Mouse (Mus musculus) intestine, embryonic 16.5 days (tissue): Measurements from ENCODE around the gene Uchl5. TPM values are rescaled to one million over a fixed set of nuclear protein-coding genes. Genes with fewer than 3 reads are reported as not detected.

Experiments used
- ATAC-seq: fragments of 200-750 bp; cut with Nextera tagmentation; 2 replicates; pipeline ENCODE4 v1.8.0; 2017; ENCODE audit warnings: moderate TSS enrichment, moderate library complexity
- H3K27ac ChIP-seq: fragments of 300-500 bp; sonication (generic); 2 replicates; pipeline ENCODE4 v1.5.1; 2014; ENCODE audit warnings: mild to moderate bottlenecking, low read length
- H3K27me3 ChIP-seq: fragments of 300-500 bp; sonication (generic); replicated peaks from 2 replicates; pipeline ENCODE4 v1.6.1; 2014; ENCODE audit warnings: low read length, control low read depth, mixed read lengths; ENCODE audit not compliant: control insufficient read depth, insufficient read depth
- H3K36me3 ChIP-seq: fragments of 300-500 bp; sonication (generic); 2 replicates; pipeline ENCODE4 v1.6.1; 2014; ENCODE audit warnings: low read length, control low read depth; ENCODE audit not compliant: control insufficient read depth, insufficient read depth
- H3K4me1 ChIP-seq: fragments of 300-500 bp; sonication (generic); 2 replicates; pipeline ENCODE4 v1.6.1; 2014; ENCODE audit warnings: low read length, control low read depth, mixed read lengths; ENCODE audit not compliant: control insufficient read depth, insufficient read depth
- H3K4me2 ChIP-seq: fragments of 300-500 bp; sonication (generic); 2 replicates; pipeline ENCODE4 v1.6.1; 2014; ENCODE audit warnings: low read depth, low read length, control low read depth
- H3K4me3 ChIP-seq: fragments of 300-500 bp; sonication (generic); 2 replicates; pipeline ENCODE4 v1.5.1; 2014; ENCODE audit warnings: mild to moderate bottlenecking, low read length
- H3K9ac ChIP-seq: fragments of 300-500 bp; sonication (generic); 2 replicates; pipeline ENCODE4 v1.6.1; 2014; ENCODE audit warnings: low read depth, low read length
- H3K9me3 ChIP-seq: fragments of 300-500 bp; sonication (generic); 2 replicates; pipeline ENCODE4 v1.6.1; 2016; ENCODE audit warnings: low read length, control low read depth; ENCODE audit not compliant: control insufficient read depth
- WGBS: fragments of 180-500 bp; shearing (Covaris S2); extraction: QIAGEN DNeasy Blood & Tissue Kit; methylation state at CpG from one replicate; pipeline ENCODE4 v1.1.7; 2014; 5-methylcytosine and 5-hydroxymethylcytosine counted together
- polyA plus RNA-seq: library from polyadenylated mRNA; unstranded; fragments of >200 nt; fragmentation: Nextera tagmentation; extraction: Ambion mirVana; gene quantifications from 2 replicates; pipeline ENCODE4 v1.2.1, GENCODE M21; 2015

Uchl5 gene
- polyA plus RNA-seq, 1 experiment from 2014 or later = 99.8 TPM

DNA sequence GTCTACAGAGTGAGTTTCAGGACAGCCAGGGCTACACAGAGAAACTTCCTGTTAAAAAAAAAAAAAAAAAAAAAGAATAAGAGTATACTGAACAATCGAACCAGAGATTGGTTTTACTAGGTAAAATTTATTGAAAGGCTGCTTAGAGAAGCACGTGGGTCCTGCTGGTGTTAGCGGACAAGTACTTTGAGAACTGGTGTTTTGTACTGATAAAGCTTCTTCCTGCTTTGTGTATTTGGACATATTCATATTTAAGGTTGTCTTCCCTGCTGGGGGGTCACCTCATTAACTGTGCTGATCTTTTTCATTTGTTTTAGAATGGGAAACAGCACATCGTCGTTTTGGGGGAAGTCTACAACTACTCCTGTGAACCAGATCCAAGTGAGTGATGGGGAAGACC is 35.7 kb upstream of the Uchl5 start:
- H3K27ac ChIP-seq = no peak overlapping the region
- H3K4me3 ChIP-seq = no peak overlapping the region
- ATAC-seq = no peak
- no peak overlapping the region for H3K4me2 ChIP-seq
- no peak overlapping the region for H3K9ac ChIP-seq
- H3K27me3 ChIP-seq = no peaks in the 10 kb centered on the region
- H3K4me1 ChIP-seq = peaks cover 5% of the 10 kb centered on the region
- H3K9me3 ChIP-seq = no peaks in the 10 kb centered on the region
- peaks cover 12% of the 10 kb centered on the region; the same call in 1 of the 2 replicates for H3K36me3 ChIP-seq
- whole genome bisulfite sequencing = 92% methylated on average over 5 of the region's 5 CpGs

GRCm38 (mm10) chr1:143742186-143742585 is 34.9 kb upstream of the Uchl5 start:
- Histone ChIP-seq H3K9ac (no peak overlapping the region), H3K27ac (no peak overlapping the region), H3K4me1 (peaks cover 5% of the 10 kb centered on the region), H3K4me3 (no peak overlapping the region), H3K4me2 (no peak overlapping the region), H3K27me3 (no peaks in the 10 kb centered on the region), H3K9me3 (no peaks in the 10 kb centered on the region), H3K36me3 (peaks cover 12% of the 10 kb centered on the region; the same call in 1 of the 2 replicates)
- 89% methylated on average over 6 of the region's 6 CpGs for WGBS
- no peak for ATAC-seq

DNA sequence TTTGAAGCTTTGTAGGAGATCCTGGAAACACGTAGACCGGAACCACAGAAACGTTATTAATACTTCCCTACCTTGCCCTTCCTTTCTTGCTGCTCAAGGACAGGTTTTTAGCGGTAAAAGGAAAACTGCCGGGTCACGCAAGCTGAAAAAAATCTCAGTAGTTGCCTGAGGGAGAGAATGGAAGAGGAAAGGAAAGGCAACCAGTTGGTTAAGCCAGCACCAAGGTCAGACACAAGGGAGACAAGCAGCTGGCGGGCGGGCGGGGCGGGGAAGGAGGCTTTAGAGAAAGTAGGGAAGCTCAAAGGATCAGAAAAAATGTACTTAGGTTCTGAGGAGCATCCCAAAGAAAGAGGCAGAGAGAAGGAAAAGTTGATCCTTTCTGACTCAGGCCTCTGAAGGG is 31.2 kb upstream of the Uchl5 start:
- Histone ChIP-seq H3K9me3 (no peaks in the 10 kb centered on the region), H3K27ac (no peak overlapping the region), H3K9ac (no peak overlapping the region), H3K4me1 (no peaks in the 10 kb centered on the region), H3K4me3 (no peak overlapping the region), H3K27me3 (no peaks in the 10 kb centered on the region), H3K36me3 (peaks cover 12% of the 10 kb centered on the region; the same call in 1 of the 2 replicates), H3K4me2 (no peak overlapping the region)
- WGBS = 86% methylated on average over 10 of the region's 10 CpGs
- no peak for ATAC-seq

GRCm38 (mm10) chr1:143762159-143762558 is 14.9 kb upstream of the Uchl5 start:
- Histone ChIP-seq H3K9ac (no peak overlapping the region), H3K4me3 (no peak overlapping the region), H3K9me3 (no peaks in the 10 kb centered on the region), H3K4me1 (no peaks in the 10 kb centered on the region), H3K36me3 (peaks cover 3% of the 10 kb centered on the region; the same call in 1 of the 2 replicates), H3K27me3 (no peaks in the 10 kb centered on the region), H3K4me2 (no peak overlapping the region), H3K27ac (no peak overlapping the region)
- ATAC-seq = no peak
- 77% methylated on average over 8 of the region's 8 CpGs for WGBS

DNA sequence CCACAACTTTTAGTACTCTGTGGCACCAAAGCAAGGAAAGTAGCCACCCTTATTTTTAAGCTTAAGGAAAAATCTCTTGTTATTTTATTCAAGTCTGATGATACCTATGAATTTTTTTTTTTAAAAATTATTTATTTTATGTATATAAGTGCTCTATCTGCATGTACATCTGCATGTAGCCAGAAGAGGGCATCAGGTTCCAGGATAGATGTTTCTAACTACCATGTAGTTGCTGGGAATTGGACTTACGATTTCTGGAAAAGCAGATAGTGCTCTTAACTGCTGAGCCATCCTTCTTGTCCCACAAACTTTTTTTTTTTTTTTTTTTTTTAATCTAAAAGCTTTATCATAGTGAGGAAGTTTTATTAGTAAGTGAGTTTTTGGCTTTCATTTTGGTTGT is 12.6 kb upstream of the Uchl5 start:
- H3K9ac ChIP-seq = no peak overlapping the region
- no peaks in the 10 kb centered on the region for H3K4me1 ChIP-seq
- no peak for ATAC-seq
- no peak overlapping the region for H3K4me2 ChIP-seq
- H3K27me3 ChIP-seq = no peaks in the 10 kb centered on the region
- H3K4me3 ChIP-seq = no peak overlapping the region
- H3K9me3 ChIP-seq = no peaks in the 10 kb centered on the region
- peaks cover 3% of the 10 kb centered on the region; the same call in 1 of the 2 replicates for H3K36me3 ChIP-seq
- WGBS = 60% methylated on average over 1 of the region's 1 CpGs
- H3K27ac ChIP-seq = no peak overlapping the region

DNA sequence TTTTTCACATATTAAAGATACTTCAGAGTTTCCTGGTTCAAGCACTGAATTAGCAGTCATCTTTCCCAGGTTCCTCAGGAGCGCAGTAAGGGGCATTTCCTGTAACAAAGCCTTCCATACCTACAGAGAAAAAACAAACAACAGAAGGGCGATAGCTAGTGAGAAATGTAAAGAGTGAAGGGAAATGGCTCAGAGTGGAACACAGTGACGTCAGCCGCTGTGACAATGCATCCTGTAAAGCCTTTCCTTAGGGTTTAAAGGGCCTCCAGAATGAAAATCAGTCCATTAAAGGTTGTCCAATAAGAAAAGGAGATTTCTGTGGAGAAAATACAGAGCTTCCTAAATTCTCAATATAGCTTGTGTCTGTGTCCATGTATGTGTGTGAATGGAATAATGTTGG is 11.3 kb upstream of the Uchl5 start:
- Histone ChIP-seq H3K36me3 (no peaks in the 10 kb centered on the region), H3K9me3 (no peaks in the 10 kb centered on the region), H3K27ac (no peak overlapping the region), H3K9ac (no peak overlapping the region), H3K4me1 (no peaks in the 10 kb centered on the region), H3K4me2 (no peak overlapping the region), H3K4me3 (no peak overlapping the region), H3K27me3 (no peaks in the 10 kb centered on the region)
- 83% methylated on average over 4 of the region's 4 CpGs for WGBS
- ATAC-seq = no peak

GRCm38 (mm10) chr1:143766238-143766637 is 10.8 kb upstream of the Uchl5 start:
- WGBS = 86% methylated on average over 6 of the region's 6 CpGs
- ATAC-seq = no peak
- no peak overlapping the region for H3K4me2 ChIP-seq
- H3K9me3 ChIP-seq = no peaks in the 10 kb centered on the region
- H3K27me3 ChIP-seq = no peaks in the 10 kb centered on the region
- no peaks in the 10 kb centered on the region for H3K36me3 ChIP-seq
- H3K4me3 ChIP-seq = no peak overlapping the region
- H3K9ac ChIP-seq = no peak overlapping the region
- no peak overlapping the region for H3K27ac ChIP-seq
- H3K4me1 ChIP-seq = no peaks in the 10 kb centered on the region

DNA sequence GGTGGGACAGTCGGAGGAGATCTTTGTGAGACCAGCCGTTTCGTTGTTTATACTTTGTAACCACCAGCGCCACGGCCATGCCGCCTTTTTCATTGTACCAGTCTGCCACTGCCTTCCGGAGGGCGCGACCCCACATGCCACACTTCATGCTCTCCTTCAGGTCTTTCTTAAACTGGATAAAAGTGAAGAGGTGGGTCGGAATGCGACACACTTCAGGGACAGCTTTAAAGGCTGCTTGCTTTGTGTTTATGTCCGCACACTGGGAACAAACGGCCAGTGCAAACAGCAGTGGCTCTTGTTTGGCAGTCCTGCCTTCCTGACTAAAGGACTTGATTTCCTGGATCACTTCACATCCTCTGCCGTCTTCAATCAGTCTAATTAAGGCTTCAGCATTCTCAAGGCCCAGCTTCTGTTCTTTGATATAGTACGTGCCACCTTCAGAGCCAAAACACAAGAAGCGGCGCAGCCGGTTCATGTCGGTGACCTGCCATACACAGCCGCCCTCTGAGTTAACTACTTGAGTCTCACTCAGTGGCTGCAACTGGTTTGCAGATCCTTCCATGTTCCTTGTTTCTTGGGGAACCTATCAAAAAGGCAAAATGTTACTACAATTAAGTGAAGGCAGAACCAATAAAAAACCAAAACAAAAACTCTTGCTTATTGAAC is 6.5 kb upstream of the Uchl5 start:
- Histone ChIP-seq H3K4me1 (no peaks in the 10 kb centered on the region), H3K9ac (no peak overlapping the region), H3K4me3 (no peak overlapping the region), H3K9me3 (no peaks in the 10 kb centered on the region), H3K4me2 (no peak overlapping the region), H3K27me3 (no peaks in the 10 kb centered on the region), H3K27ac (no peak overlapping the region), H3K36me3 (no peaks in the 10 kb centered on the region)
- ATAC-seq = no peak
- 58% methylated on average over 20 of the region's 20 CpGs for WGBS

- 71% methylated on average over 7 of the region's 7 CpGs for WGBS
- no peaks in the 10 kb centered on the region for H3K36me3 ChIP-seq
- H3K9me3 ChIP-seq = no peaks in the 10 kb centered on the region
- H3K27me3 ChIP-seq = no peaks in the 10 kb centered on the region
- no peak for ATAC-seq
- H3K4me3 ChIP-seq = no peak overlapping the region
- H3K27ac ChIP-seq = no peak overlapping the region
- H3K9ac ChIP-seq = no peak overlapping the region
- H3K4me2 ChIP-seq = no peak overlapping the region
- H3K4me1 ChIP-seq = no peaks in the 10 kb centered on the region
Measured at GRCm38 (mm10) chr1:143773082-143773481, 4.0 kb upstream of the Uchl5 start.

DNA sequence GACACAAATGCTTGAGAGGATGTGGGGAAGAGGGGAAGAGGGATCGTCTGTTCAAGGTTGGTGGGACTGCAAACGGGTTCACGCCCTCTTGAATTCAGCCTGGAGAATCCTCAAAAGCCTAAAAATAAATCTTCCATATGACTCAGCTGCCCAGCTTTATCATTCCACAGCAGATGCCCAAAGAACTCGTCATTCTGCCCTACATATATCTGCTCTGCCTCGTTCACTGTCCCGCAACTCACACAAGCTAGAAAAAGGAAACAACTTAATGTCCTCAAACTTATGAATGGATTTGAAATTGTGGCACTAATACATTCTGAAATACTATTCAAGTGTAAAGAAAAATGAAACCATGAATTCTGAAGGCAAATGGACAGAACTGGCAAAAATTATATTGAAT is 3.2 kb upstream of the Uchl5 start:
- ATAC-seq = no peak
- 72% methylated on average over 6 of the region's 6 CpGs for WGBS

More for the DNA sequence above, 3.2 kb upstream of the Uchl5 start:
- Histone ChIP-seq H3K27me3 (no peaks in the 10 kb centered on the region), H3K4me3 (no peak overlapping the region), H3K27ac (no peak overlapping the region), H3K9me3 (no peaks in the 10 kb centered on the region), H3K9ac (no peak overlapping the region), H3K36me3 (no peaks in the 10 kb centered on the region), H3K4me2 (no peak overlapping the region), H3K4me1 (peaks cover 5% of the 10 kb centered on the region)
